Mouse (Mus musculus): ENCODE data around the gene Fars2. TPM values are rescaled to one million over a fixed set of nuclear protein-coding genes. Genes with fewer than 3 reads are reported as not detected.

Fars2 gene
- total RNA-seq (2014; rRNA removed) (21.5 and 34.3 TPM in 2 replicates), polyA plus RNA-seq (2015; fragmentation: Nextera tagmentation; extraction: Ambion mirVana) (34.5 and 34.6 TPM in 2 replicates)

- Histone ChIP-seq H3K4me3 (ENCODE audit: low read length) (peak within 1 kb of the TSS; percentile 77), H3K4me1 (ENCODE audit: insufficient read depth, low read length) (no peaks in the 10 kb centered on the region), H3K9me3 (ENCODE audit: low read length) (no peaks in the 10 kb centered on the region), H3K4me2 (ENCODE audit: low read depth, low read length) (peak within 1 kb of the TSS; percentile 62), H3K36me3 (ENCODE audit: insufficient read depth, low read length) (no peaks in the 10 kb centered on the region), H3K27ac (peak within 1 kb of the TSS; percentile 97), H3K9ac (replicated peaks; ENCODE audit: low read length) (peak within 1 kb of the TSS; percentile 64), H3K27me3 (ENCODE audit: insufficient read depth, low read length) (no peaks in the 10 kb centered on the region)
- under 1% methylated on average over 74 of the region's 75 CpGs for WGBS
- 0 out of 2 replicates have a peak, but pooled peaks have one; percentile 24 for TF ChIP-seq CTCF (IDR thresholded peaks at IDR 0.05; ENCODE audit: low read depth)
- DNase-seq (ENCODE audit: low spot score): peak; percentile 98
- ATAC-seq: peak; percentile 99
These were observed at the start of gene Fars2, which contains the start of gene Lyrm4 for GRCm38 (mm10) chr13:36117143-36118014. Fars2 (plus strand) TSS chr13:36117412. Lyrm4 (minus strand) TSS chr13:36117526.

- ATAC-seq (no peak), DNase-seq (ENCODE audit: low spot score) (no peak)
- H3K36me3 ChIP-seq (ENCODE audit: insufficient read depth, low read length): no peaks in the 10 kb centered on the region
- no peaks in the 10 kb centered on the region for H3K27me3 ChIP-seq (ENCODE audit: insufficient read depth, low read length)
- 85% methylated on average over 3 of the region's 3 CpGs for WGBS
- no peaks in the 10 kb centered on the region for H3K4me1 ChIP-seq (ENCODE audit: insufficient read depth, low read length)
- no peak overlapping the region for H3K4me2 ChIP-seq (ENCODE audit: low read depth, low read length)
- H3K9ac ChIP-seq (replicated peaks; ENCODE audit: low read length): no peak overlapping the region
- no peaks in the 10 kb centered on the region for H3K9me3 ChIP-seq (ENCODE audit: low read length)
- no peak for TF ChIP-seq CTCF (IDR thresholded peaks at IDR 0.05; ENCODE audit: low read depth)
- no peak overlapping the region for H3K4me3 ChIP-seq (ENCODE audit: low read length)
- H3K27ac ChIP-seq: no peak overlapping the region
These were observed 42.7 kb upstream of the Fars2 start for GRCm38 (mm10) chr13:36074484-36074883.

GRCm38 (mm10) chr13:36081591-36081990 is 35.6 kb upstream of the Fars2 start:
- no peaks in the 10 kb centered on the region for H3K4me1 ChIP-seq (ENCODE audit: insufficient read depth, low read length)
- H3K9me3 ChIP-seq (ENCODE audit: low read length): no peaks in the 10 kb centered on the region
- 91% methylated on average over 3 of the region's 3 CpGs for WGBS
- no peaks in the 10 kb centered on the region for H3K27me3 ChIP-seq (ENCODE audit: insufficient read depth, low read length)
- ATAC-seq: no peak
- no peak overlapping the region for H3K9ac ChIP-seq (replicated peaks; ENCODE audit: low read length)
- H3K4me3 ChIP-seq (ENCODE audit: low read length): no peak overlapping the region
- no peak for TF ChIP-seq CTCF (IDR thresholded peaks at IDR 0.05; ENCODE audit: low read depth)
- no peaks in the 10 kb centered on the region for H3K36me3 ChIP-seq (ENCODE audit: insufficient read depth, low read length)
- H3K27ac ChIP-seq: no peak overlapping the region
- H3K4me2 ChIP-seq (ENCODE audit: low read depth, low read length): no peak overlapping the region
- no peak for DNase-seq (ENCODE audit: low spot score)

GRCm38 (mm10) chr13:36084701-36085100 is 32.5 kb upstream of the Fars2 start:
- Histone ChIP-seq H3K9ac (replicated peaks; ENCODE audit: low read length) (no peak overlapping the region), H3K36me3 (ENCODE audit: insufficient read depth, low read length) (peaks cover 5% of the 10 kb centered on the region; the same call in 1 of the 2 replicates), H3K27me3 (ENCODE audit: insufficient read depth, low read length) (no peaks in the 10 kb centered on the region), H3K4me2 (ENCODE audit: low read depth, low read length) (no peak overlapping the region), H3K4me1 (ENCODE audit: insufficient read depth, low read length) (no peaks in the 10 kb centered on the region), H3K4me3 (ENCODE audit: low read length) (no peak overlapping the region), H3K27ac (no peak overlapping the region), H3K9me3 (ENCODE audit: low read length) (no peaks in the 10 kb centered on the region)
- WGBS: 94% methylated on average over 3 of the region's 3 CpGs
- no peak for TF ChIP-seq CTCF (IDR thresholded peaks at IDR 0.05; ENCODE audit: low read depth)
- ATAC-seq (no peak), DNase-seq (ENCODE audit: low spot score) (no peak)

GRCm38 (mm10) chr13:36085971-36086370 is 31.2 kb upstream of the Fars2 start:
- Histone ChIP-seq H3K9ac (replicated peaks; ENCODE audit: low read length) (no peak overlapping the region), H3K4me1 (ENCODE audit: insufficient read depth, low read length) (no peaks in the 10 kb centered on the region), H3K4me3 (ENCODE audit: low read length) (no peak overlapping the region), H3K27me3 (ENCODE audit: insufficient read depth, low read length) (no peaks in the 10 kb centered on the region), H3K36me3 (ENCODE audit: insufficient read depth, low read length) (peaks cover 5% of the 10 kb centered on the region; the same call in 1 of the 2 replicates), H3K27ac (no peak overlapping the region), H3K9me3 (ENCODE audit: low read length) (no peaks in the 10 kb centered on the region), H3K4me2 (ENCODE audit: low read depth, low read length) (no peak overlapping the region)
- 58% methylated on average over 3 of the region's 3 CpGs for WGBS
- ATAC-seq (no peak), DNase-seq (ENCODE audit: low spot score) (no peak)
- no peak for TF ChIP-seq CTCF (IDR thresholded peaks at IDR 0.05; ENCODE audit: low read depth)

- no peak overlapping the region for H3K4me2 ChIP-seq (ENCODE audit: low read depth, low read length)
- H3K36me3 ChIP-seq (ENCODE audit: insufficient read depth, low read length): peaks cover 11% of the 10 kb centered on the region; the same call in 1 of the 2 replicates
- H3K9me3 ChIP-seq (ENCODE audit: low read length): no peaks in the 10 kb centered on the region
- TF ChIP-seq CTCF (IDR thresholded peaks at IDR 0.05; ENCODE audit: low read depth): no peak
- WGBS: 94% methylated on average over 5 of the region's 5 CpGs
- H3K4me3 ChIP-seq (ENCODE audit: low read length): no peak overlapping the region
- DNase-seq (ENCODE audit: low spot score) (no peak), ATAC-seq (no peak)
- no peaks in the 10 kb centered on the region for H3K4me1 ChIP-seq (ENCODE audit: insufficient read depth, low read length)
- no peaks in the 10 kb centered on the region for H3K27me3 ChIP-seq (ENCODE audit: insufficient read depth, low read length)
- H3K27ac ChIP-seq: no peak overlapping the region
- no peak overlapping the region for H3K9ac ChIP-seq (replicated peaks; ENCODE audit: low read length)
These were observed 30.4 kb upstream of the Fars2 start for GRCm38 (mm10) chr13:36086608-36087391.

Data from hindbrain, postnatal 0 days (tissue).